Mouse (Mus musculus) embryonic facial prominence, embryonic 11.5 days (tissue): ENCODE measurements around the gene Upb1. TPM values are rescaled to one million over a fixed set of nuclear protein-coding genes. Genes with fewer than 3 reads are reported as not detected.

ENCODE experiments used
- ATAC-seq: fragments of 200-750 bp; cut with Nextera tagmentation; replicated peaks from 2 replicates; pipeline ENCODE4 v1.8.0; 2017; ENCODE audit warnings: low read depth; ENCODE audit not compliant: insufficient number of reproducible peaks, low FRiP score, low TSS enrichment
- DNase-seq: peaks from one replicate; pipeline ENCODE4 v3.0.0-alpha.2; 2015; ENCODE audit warnings: low spot score
- H3K27ac ChIP-seq: fragments of 300-500 bp; sonication (generic); replicated peaks from 2 replicates; pipeline ENCODE4 v1.5.1; 2014; ENCODE audit warnings: mild to moderate bottlenecking, low read depth, low read length, control low read depth
- H3K27me3 ChIP-seq: fragments of 300-500 bp; sonication (generic); 2 replicates; pipeline ENCODE4 v1.6.1; 2014; ENCODE audit warnings: mild to moderate bottlenecking, low read length, moderate library complexity, mixed read lengths; ENCODE audit not compliant: control insufficient read depth, insufficient read depth
- H3K36me3 ChIP-seq: fragments of 300-500 bp; sonication (generic); replicated peaks from 2 replicates; pipeline ENCODE4 v1.6.1; 2014; ENCODE audit warnings: low read depth, mild to moderate bottlenecking, low read length, moderate library complexity, mixed read lengths; ENCODE audit not compliant: control insufficient read depth, insufficient read depth
- H3K4me1 ChIP-seq: fragments of 300-500 bp; sonication (generic); 2 replicates; pipeline ENCODE4 v1.6.1; 2014; ENCODE audit warnings: low read length, mixed read lengths; ENCODE audit not compliant: control insufficient read depth, insufficient read depth
- H3K4me2 ChIP-seq: fragments of 300-500 bp; sonication (generic); 2 replicates; pipeline ENCODE4 v1.6.1; 2014; ENCODE audit warnings: low read depth, mild to moderate bottlenecking, control low read depth, low read length, moderate library complexity
- H3K4me3 ChIP-seq: fragments of 300-500 bp; sonication (generic); 2 replicates; pipeline ENCODE4 v1.5.1; 2014; ENCODE audit warnings: low read depth, low read length, control low read depth
- H3K9ac ChIP-seq: fragments of 300-500 bp; sonication (generic); replicated peaks from 2 replicates; pipeline ENCODE4 v1.6.1; 2014; ENCODE audit warnings: mild to moderate bottlenecking, control low read depth, low read length
- H3K9me3 ChIP-seq: fragments of 300-500 bp; sonication (generic); replicated peaks from 2 replicates; pipeline ENCODE4 v1.6.1; 2016; ENCODE audit warnings: mild to moderate bottlenecking, low read length, inconsistent platforms, mixed read lengths; ENCODE audit not compliant: control insufficient read depth
- WGBS: fragments of 180-500 bp; shearing (Covaris S2); extraction: QIAGEN DNeasy Blood & Tissue Kit; methylation state at CpG from one replicate; pipeline ENCODE4 v1.1.7; 2014; 5-methylcytosine and 5-hydroxymethylcytosine counted together
- polyA plus RNA-seq: library from polyadenylated mRNA; unstranded; fragments of >200 nt; fragmentation: Nextera tagmentation; extraction: Ambion mirVana; gene quantifications from 2 replicates; pipeline ENCODE4 v1.2.1, GENCODE M21; 2014

The Upb1 gene
- polyA plus RNA-seq, 1 experiment from 2014 or later, result 0.07 TPM

- Histone ChIP-seq H3K4me3 (no peak overlapping the region), H3K9ac (no peak overlapping the region), H3K9me3 (no peaks in the 10 kb centered on the region), H3K4me2 (no peak overlapping the region), H3K4me1 (no peaks in the 10 kb centered on the region), H3K36me3 (no peaks in the 10 kb centered on the region), H3K27me3 (no peaks in the 10 kb centered on the region), H3K27ac (no peak overlapping the region)
- 85% methylated on average over 10 of the region's 10 CpGs for whole genome bisulfite sequencing
- DNase-seq (no peak), ATAC-seq (no peak)
Observed at GRCm38 (mm10) chr10:75378688-75379087, 22.2 kb upstream of the Upb1 start.

GRCm38 (mm10) chr10:75390156-75390555, 10.8 kb upstream of the Upb1 start:
- H3K27ac ChIP-seq, result no peak overlapping the region

GRCm38 (mm10) chr10:75390832-75391231, 10.1 kb upstream of the Upb1 start:
- H3K9ac ChIP-seq, result no peak overlapping the region
- no peak overlapping the region for H3K4me2 ChIP-seq
- H3K36me3 ChIP-seq, result no peaks in the 10 kb centered on the region
- DNase-seq (no peak), ATAC-seq (no peak)
- no peaks in the 10 kb centered on the region for H3K27me3 ChIP-seq
- no peak overlapping the region for H3K27ac ChIP-seq
- H3K9me3 ChIP-seq, result no peaks in the 10 kb centered on the region
- 90% methylated on average over 4 of the region's 4 CpGs for WGBS
- H3K4me3 ChIP-seq, result no peak overlapping the region
- no peaks in the 10 kb centered on the region for H3K4me1 ChIP-seq

More at GRCm38 (mm10) chr10:75390156-75390555, 10.8 kb upstream of the Upb1 start:
- no peak overlapping the region for H3K9ac ChIP-seq
- H3K4me3 ChIP-seq, result no peak overlapping the region
- no peaks in the 10 kb centered on the region for H3K36me3 ChIP-seq
- WGBS, result 86% methylated on average over 2 of the region's 2 CpGs
- no peaks in the 10 kb centered on the region for H3K27me3 ChIP-seq
- H3K4me1 ChIP-seq, result no peaks in the 10 kb centered on the region
- no peak for DNase-seq
- no peak for ATAC-seq
- no peaks in the 10 kb centered on the region for H3K9me3 ChIP-seq
- no peak overlapping the region for H3K4me2 ChIP-seq

- Histone ChIP-seq H3K27me3 (no peaks in the 10 kb centered on the region), H3K4me3 (no peak overlapping the region), H3K4me2 (no peak overlapping the region), H3K4me1 (no peaks in the 10 kb centered on the region), H3K9ac (no peak overlapping the region), H3K9me3 (no peaks in the 10 kb centered on the region), H3K36me3 (no peaks in the 10 kb centered on the region), H3K27ac (no peak overlapping the region)
- WGBS, result 84% methylated on average over 8 of the region's 8 CpGs
- DNase-seq (no peak), ATAC-seq (no peak; the same call in 1 of the 2 replicates)
Observed at GRCm38 (mm10) chr10:75394796-75395195, 6.1 kb upstream of the Upb1 start.

GRCm38 (mm10) chr10:75396966-75397365, 3.9 kb upstream of the Upb1 start:
- Histone ChIP-seq H3K9ac (no peak overlapping the region), H3K27ac (no peak overlapping the region), H3K9me3 (no peaks in the 10 kb centered on the region), H3K4me2 (no peak overlapping the region), H3K27me3 (no peaks in the 10 kb centered on the region), H3K36me3 (no peaks in the 10 kb centered on the region), H3K4me1 (no peaks in the 10 kb centered on the region), H3K4me3 (no peak overlapping the region)
- 52% methylated on average over 14 of the region's 14 CpGs for WGBS
- ATAC-seq (no peak), DNase-seq (peak; percentile 6)

GRCm38 (mm10) chr10:75405916-75406315, 5.0 kb downstream of the Upb1 start:
- no peak overlapping the region for H3K9ac ChIP-seq
- 90% methylated on average over 8 of the region's 8 CpGs for WGBS
- H3K27me3 ChIP-seq, result no peaks in the 10 kb centered on the region
- no peaks in the 10 kb centered on the region for H3K9me3 ChIP-seq
- H3K4me3 ChIP-seq, result no peak overlapping the region
- no peak overlapping the region for H3K27ac ChIP-seq
- DNase-seq (no peak), ATAC-seq (no peak)
- no peaks in the 10 kb centered on the region for H3K4me1 ChIP-seq
- H3K36me3 ChIP-seq, result no peaks in the 10 kb centered on the region
- H3K4me2 ChIP-seq, result no peak overlapping the region

- Histone ChIP-seq H3K9ac (no peak overlapping the region), H3K4me2 (no peak overlapping the region), H3K36me3 (no peaks in the 10 kb centered on the region), H3K27ac (no peak overlapping the region), H3K4me1 (no peaks in the 10 kb centered on the region), H3K27me3 (no peaks in the 10 kb centered on the region), H3K4me3 (no peak overlapping the region), H3K9me3 (no peaks in the 10 kb centered on the region)
- 46% methylated on average over 13 of the region's 13 CpGs for WGBS
- DNase-seq (no peak), ATAC-seq (0 out of 2 replicates have a peak, but pooled peaks have one; percentile 48)
Observed at GRCm38 (mm10) chr10:75406755-75407154, 5.8 kb downstream of the Upb1 start.

- no peak overlapping the region for H3K4me2 ChIP-seq
- no peaks in the 10 kb centered on the region for H3K4me1 ChIP-seq
- no peaks in the 10 kb centered on the region for H3K27me3 ChIP-seq
- no peak overlapping the region for H3K9ac ChIP-seq
- no peak for DNase-seq
- H3K27ac ChIP-seq, result no peak overlapping the region
- H3K36me3 ChIP-seq, result no peaks in the 10 kb centered on the region
- no peaks in the 10 kb centered on the region for H3K9me3 ChIP-seq
- 64% methylated on average over 4 of the region's 4 CpGs for WGBS
- no peak overlapping the region for H3K4me3 ChIP-seq
- no peak for ATAC-seq
Observed at GRCm38 (mm10) chr10:75407741-75408140, 6.8 kb downstream of the Upb1 start.
